Mouse (Mus musculus) midbrain, embryonic 16.5 days (tissue): Measurements from ENCODE around the gene Smc1b. TPM values are rescaled to one million over a fixed set of nuclear protein-coding genes. Genes with fewer than 3 reads are reported as not detected.
"Not testable (repeated sequence)": the region's sequence is repeated elsewhere in the genome, so short reads cannot be mapped to it uniquely, and the experiment has no call there.

Experiments
- ATAC-seq: fragments of 200-750 bp; cut with Nextera tagmentation; 2 replicates; pipeline ENCODE4 v1.8.0; 2017; ENCODE audit warnings: moderate TSS enrichment
- H3K27ac ChIP-seq: fragments of 300-500 bp; sonication (generic); 2 replicates; pipeline ENCODE4 v1.5.1; 2014; ENCODE audit warnings: mild to moderate bottlenecking, low read length, mixed read lengths
- H3K27me3 ChIP-seq: fragments of 300-500 bp; sonication (generic); 2 replicates; pipeline ENCODE4 v1.6.1; 2014; ENCODE audit warnings: low read depth, low read length, mixed read lengths; ENCODE audit not compliant: control insufficient read depth, insufficient read depth
- H3K36me3 ChIP-seq: fragments of 300-500 bp; sonication (generic); 2 replicates; pipeline ENCODE4 v1.6.1; 2014; ENCODE audit warnings: mild to moderate bottlenecking, low read length, moderate library complexity, mixed read lengths; ENCODE audit not compliant: control insufficient read depth, insufficient read depth
- H3K4me1 ChIP-seq: fragments of 300-500 bp; sonication (generic); 2 replicates; pipeline ENCODE4 v1.6.1; 2014; ENCODE audit warnings: mild to moderate bottlenecking, low read length, mixed read lengths; ENCODE audit not compliant: control insufficient read depth, insufficient read depth
- H3K4me2 ChIP-seq: fragments of 300-500 bp; sonication (generic); 2 replicates; pipeline ENCODE4 v1.6.1; 2014; ENCODE audit warnings: mild to moderate bottlenecking, low read length, mixed read lengths
- H3K4me3 ChIP-seq: fragments of 300-500 bp; sonication (generic); 2 replicates; pipeline ENCODE4 v1.5.1; 2014; ENCODE audit warnings: low read depth, mild to moderate bottlenecking, low read length, moderate library complexity, mixed read lengths
- H3K9ac ChIP-seq: fragments of 300-500 bp; sonication (generic); 2 replicates; pipeline ENCODE4 v1.6.1; 2014; ENCODE audit warnings: low read depth, low read length, mixed read lengths
- H3K9me3 ChIP-seq: fragments of 300-500 bp; sonication (generic); replicated peaks from 2 replicates; pipeline ENCODE4 v1.6.1; 2014; ENCODE audit warnings: mild to moderate bottlenecking, low read length, mixed read lengths; ENCODE audit not compliant: control insufficient read depth, poor library complexity, severe bottlenecking
- WGBS: fragments of 180-500 bp; shearing (Covaris S2); extraction: QIAGEN DNeasy Blood & Tissue Kit; methylation state at CpG from one replicate; pipeline ENCODE4 v1.1.7; 2014; 5-methylcytosine and 5-hydroxymethylcytosine counted together
- polyA plus RNA-seq: library from polyadenylated mRNA; unstranded; fragments of >200 nt; fragmentation: Nextera tagmentation; extraction: Ambion mirVana; gene quantifications from 2 replicates; pipeline ENCODE4 v1.2.1, GENCODE M21; 2015

Gene Smc1b
- polyA plus RNA-seq, 1 experiment from 2014 or later: 0.15 TPM

DNA sequence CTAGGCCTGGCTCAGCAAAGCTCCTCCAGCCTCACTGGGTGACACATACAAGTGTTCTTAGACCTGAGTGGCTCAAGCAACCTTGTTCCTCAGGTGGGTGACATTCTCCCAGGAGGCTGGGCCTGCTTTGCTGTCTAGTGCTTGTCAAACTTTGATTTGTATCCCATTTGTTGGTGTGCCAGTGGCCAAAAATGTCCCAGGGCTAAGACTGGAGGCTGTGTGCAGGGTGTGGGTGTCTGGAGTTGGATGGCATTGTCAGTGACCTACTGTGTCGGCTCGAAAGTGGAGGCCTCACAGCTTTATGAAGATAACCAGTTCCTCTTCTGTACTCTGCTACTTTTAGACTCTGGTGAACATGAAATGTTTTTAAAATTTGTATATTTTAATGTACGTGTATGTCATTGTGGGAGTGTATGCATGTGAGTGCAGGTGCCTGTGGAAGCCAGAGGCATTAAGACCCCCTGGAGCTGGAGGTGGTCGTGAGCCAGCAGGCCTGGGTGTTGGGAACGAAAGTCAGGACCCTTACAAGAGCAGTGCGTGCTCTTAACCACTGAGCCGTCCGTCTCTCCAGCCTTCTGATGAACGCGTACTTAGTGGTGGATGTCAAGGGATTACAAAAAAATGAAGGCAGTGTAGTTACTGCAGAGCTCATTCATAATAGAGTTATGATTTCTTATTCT, 90.1 kb downstream of the Smc1b start:
- Histone ChIP-seq H3K4me2 (no peak overlapping the region; the same call in 1 of the 2 replicates), H3K4me1 (peaks cover 38% of the 10 kb centered on the region)
- WGBS: 63% methylated on average over 10 of the region's 10 CpGs

DNA sequence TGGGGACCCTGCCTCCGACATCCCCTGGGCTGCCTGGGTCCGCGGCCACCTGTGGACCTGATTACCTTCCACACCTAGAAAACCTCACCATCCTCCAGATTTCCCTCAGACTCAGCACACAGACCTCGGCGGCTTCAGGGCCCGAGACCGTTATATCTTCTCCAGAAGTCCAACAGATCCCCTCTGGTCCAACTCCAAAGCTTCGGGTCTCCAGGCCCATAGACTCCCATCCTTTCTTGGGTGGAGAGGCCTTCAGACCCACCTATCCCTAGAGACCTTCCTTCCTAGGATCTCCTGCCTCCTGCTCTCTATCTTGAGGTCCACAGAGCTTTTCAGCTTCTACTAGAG, 94.4 kb downstream of the Smc1b start:
- H3K4me3 ChIP-seq: peak overlapping the region; percentile 65
- H3K4me2 ChIP-seq: peak overlapping the region; percentile 76
- no peak overlapping the region for H3K27ac ChIP-seq
- peak overlapping the region; percentile 89 for H3K9ac ChIP-seq
- H3K27me3 ChIP-seq: no peaks in the 10 kb centered on the region
- H3K4me1 ChIP-seq: peaks cover 24% of the 10 kb centered on the region
- no peak; the same call in 1 of the 2 replicates for ATAC-seq
- 5% methylated on average over 8 of the region's 8 CpGs for WGBS
- no peaks in the 10 kb centered on the region for H3K9me3 ChIP-seq
- no peaks in the 10 kb centered on the region for H3K36me3 ChIP-seq

More for the DNA sequence above, 90.1 kb downstream of the Smc1b start:
- 0 out of 2 replicates have a peak, but pooled peaks have one; percentile 7 for ATAC-seq
- Histone ChIP-seq H3K36me3 (peaks cover 6% of the 10 kb centered on the region), H3K9me3 (no peaks in the 10 kb centered on the region), H3K27me3 (no peaks in the 10 kb centered on the region), H3K27ac (peak overlapping the region; percentile 80), H3K9ac (no peak overlapping the region), H3K4me3 (no peak overlapping the region)

GRCm38 (mm10) chr15:85036566-85037342, 95.0 kb downstream of the Smc1b start:
- peak overlapping the region; percentile 89 for H3K9ac ChIP-seq
- peak overlapping the region; percentile 76 for H3K4me2 ChIP-seq
- H3K4me3 ChIP-seq: peak overlapping the region; percentile 65
- WGBS: under 1% methylated on average over 75 of the region's 75 CpGs
- H3K27me3 ChIP-seq: no peaks in the 10 kb centered on the region
- peaks cover 19% of the 10 kb centered on the region for H3K4me1 ChIP-seq
- H3K36me3 ChIP-seq: no peaks in the 10 kb centered on the region
- H3K9me3 ChIP-seq: no peaks in the 10 kb centered on the region
- peak overlapping the region; percentile 47; the same call in 1 of the 2 replicates for H3K27ac ChIP-seq
- peak; percentile 94 for ATAC-seq

DNA sequence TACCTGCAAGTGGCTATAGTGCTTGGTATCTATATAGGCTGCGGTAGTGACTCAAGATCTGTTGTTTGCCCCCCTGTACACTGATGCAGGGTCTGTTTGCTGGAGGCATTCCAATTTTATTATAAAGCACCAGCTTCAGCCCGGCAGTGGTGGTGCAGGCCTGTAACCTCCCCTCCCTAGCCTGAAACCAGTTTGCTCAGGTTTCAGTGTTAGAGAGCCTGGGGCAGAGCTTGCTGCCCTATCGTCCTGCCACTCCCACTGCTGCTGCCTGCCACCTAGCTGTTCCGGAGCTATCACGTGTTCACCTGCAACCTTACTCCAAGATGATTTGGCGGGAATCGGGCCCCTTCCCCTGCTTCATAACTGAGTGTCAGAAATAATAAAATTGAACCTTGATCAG, 97.8 kb downstream of the Smc1b start:
- H3K4me1 ChIP-seq: peaks cover 14% of the 10 kb centered on the region
- not testable (repeated sequence) for H3K27ac ChIP-seq, H3K4me2 ChIP-seq, ATAC-seq, H3K36me3 ChIP-seq, H3K9ac ChIP-seq, H3K9me3 ChIP-seq, H3K4me3 ChIP-seq, H3K27me3 ChIP-seq
- WGBS: 62% methylated on average over 7 of the region's 7 CpGs

GRCm38 (mm10) chr15:85031866-85032265, 99.9 kb downstream of the Smc1b start:
- WGBS: 70% methylated on average over 3 of the region's 3 CpGs
- no peak for ATAC-seq
- Histone ChIP-seq H3K4me2 (no peak overlapping the region), H3K4me3 (no peak overlapping the region), H3K36me3 (no peaks in the 10 kb centered on the region), H3K9ac (no peak overlapping the region), H3K9me3 (no peaks in the 10 kb centered on the region), H3K4me1 (no peaks in the 10 kb centered on the region), H3K27me3 (no peaks in the 10 kb centered on the region), H3K27ac (no peak overlapping the region)

- H3K4me2 ChIP-seq, H3K4me1 ChIP-seq, H3K9ac ChIP-seq, H3K27me3 ChIP-seq, H3K4me3 ChIP-seq, H3K9me3 ChIP-seq, ATAC-seq, H3K27ac ChIP-seq, H3K36me3 ChIP-seq: not testable (repeated sequence)
- 62% methylated on average over 1 of the region's 1 CpGs for WGBS
Observed at GRCm38 (mm10) chr15:85030643-85031042, 101.1 kb downstream of the Smc1b start.

- H3K36me3 ChIP-seq, H3K4me3 ChIP-seq, H3K27ac ChIP-seq, H3K9me3 ChIP-seq, H3K9ac ChIP-seq, H3K4me1 ChIP-seq, H3K4me2 ChIP-seq, H3K27me3 ChIP-seq, ATAC-seq: not testable (repeated sequence)
- 47% methylated on average over 1 of the region's 1 CpGs for WGBS
Observed at GRCm38 (mm10) chr15:85028648-85029047, 103.1 kb downstream of the Smc1b start, which contains the start of gene Fam118a. Fam118a (plus strand) TSS chr15:85028948.

GRCm38 (mm10) chr15:85027740-85028139, 104.0 kb downstream of the Smc1b start:
- Histone ChIP-seq H3K27ac (no peak overlapping the region), H3K27me3 (no peaks in the 10 kb centered on the region), H3K36me3 (no peaks in the 10 kb centered on the region), H3K4me2 (no peak overlapping the region), H3K4me1 (no peaks in the 10 kb centered on the region), H3K4me3 (no peak overlapping the region), H3K9ac (no peak overlapping the region), H3K9me3 (no peaks in the 10 kb centered on the region)
- WGBS: 32% methylated on average over 4 of the region's 4 CpGs
- ATAC-seq: no peak

- Histone ChIP-seq H3K27me3 (no peaks in the 10 kb centered on the region), H3K36me3 (no peaks in the 10 kb centered on the region), H3K4me3 (no peak overlapping the region), H3K9ac (no peak overlapping the region), H3K4me1 (no peaks in the 10 kb centered on the region), H3K4me2 (no peak overlapping the region), H3K9me3 (no peaks in the 10 kb centered on the region), H3K27ac (no peak overlapping the region)
- no peak for ATAC-seq
- WGBS: 85% methylated on average over 4 of the region's 4 CpGs
Observed at GRCm38 (mm10) chr15:85026197-85026596, 105.6 kb downstream of the Smc1b start.
